Mouse (Mus musculus) forebrain, embryonic 10.5 days (tissue): ENCODE results near the gene Mvb12a. TPM values are rescaled to one million over a fixed set of nuclear protein-coding genes. Genes with fewer than 3 reads are reported as not detected.
A peak's percentile ranks its signal among the peaks of the same experiment; 100 is the strongest.

Experiments used
- DNase-seq: peaks from one replicate; pipeline ENCODE4 v3.0.0-alpha.2; 2017; ENCODE audit warnings: low spot score; ENCODE audit errors: extremely low spot score
- H3K27ac ChIP-seq: fragments of 300-500 bp; sonication (generic); 2 replicates; pipeline ENCODE4 v1.5.1; 2016; ENCODE audit warnings: mild to moderate bottlenecking
- H3K27me3 ChIP-seq: fragments of 300-500 bp; sonication (generic); 2 replicates; pipeline ENCODE4 v1.6.1; 2016; ENCODE audit warnings: mild to moderate bottlenecking; ENCODE audit not compliant: poor library complexity, severe bottlenecking
- H3K36me3 ChIP-seq: fragments of 300-500 bp; sonication (generic); replicated peaks from 2 replicates; pipeline ENCODE4 v1.6.1; 2016; ENCODE audit warnings: mild to moderate bottlenecking, moderate library complexity
- H3K4me1 ChIP-seq: fragments of 300-500 bp; sonication (generic); 2 replicates; pipeline ENCODE4 v1.6.1; 2016
- H3K4me3 ChIP-seq: fragments of 300-500 bp; sonication (generic); 2 replicates; pipeline ENCODE4 v1.5.1; 2016; ENCODE audit warnings: mild to moderate bottlenecking, moderate library complexity
- H3K9me3 ChIP-seq: fragments of 300-500 bp; sonication (generic); 2 replicates; pipeline ENCODE4 v1.6.1; 2016; ENCODE audit warnings: mild to moderate bottlenecking, moderate library complexity
- WGBS: fragments of 180-500 bp; shearing (Covaris S2); methylation state at CpG from one replicate; pipeline ENCODE4 v1.1.7; 2016; 5-methylcytosine and 5-hydroxymethylcytosine counted together
- polyA plus RNA-seq: library from polyadenylated mRNA; unstranded; fragments of >200 nt; fragmentation: Nextera tagmentation; extraction: Ambion mirVana; gene quantifications from 2 replicates; pipeline ENCODE4 v1.2.1, GENCODE M21; 2016

Gene Mvb12a
- 65.9 and 66.0 TPM in 2 replicates for polyA plus RNA-seq

- Histone ChIP-seq H3K4me1 (peaks cover 15% of the 10 kb centered on the region), H3K36me3 (peaks cover 27% of the 10 kb centered on the region), H3K9me3 (no peaks in the 10 kb centered on the region), H3K4me3 (peak within 1 kb of the TSS; percentile 87), H3K27ac (peak within 1 kb of the TSS; percentile 86), H3K27me3 (peaks cover 9% of the 10 kb centered on the region)
- DNase-seq = peak; percentile 96
- under 1% methylated on average over 55 of the region's 55 CpGs for WGBS
Observed at GRCm38 (mm10) chr8:71542632-71543343, at the start of gene Mvb12a. Gene Mvb12a (plus strand): TSS chr8:71542922.

GRCm38 (mm10) chr8:71495039-71495438, 47.7 kb upstream of the Mvb12a start:
- peak overlapping the region; percentile 18; the same call in 1 of the 2 replicates for H3K4me3 ChIP-seq
- peaks cover 58% of the 10 kb centered on the region for H3K36me3 ChIP-seq
- H3K27ac ChIP-seq = peak overlapping the region; percentile 40; the same call in 1 of the 2 replicates
- peaks cover 49% of the 10 kb centered on the region for H3K4me1 ChIP-seq
- DNase-seq = peak; percentile 76
- H3K27me3 ChIP-seq = no peaks in the 10 kb centered on the region
- no peaks in the 10 kb centered on the region for H3K9me3 ChIP-seq
- 35% methylated on average over 16 of the region's 16 CpGs for WGBS

- Histone ChIP-seq H3K36me3 (peaks cover 51% of the 10 kb centered on the region), H3K9me3 (no peaks in the 10 kb centered on the region), H3K27ac (peak overlapping the region; percentile 26; the same call in 1 of the 2 replicates), H3K4me1 (peaks cover 46% of the 10 kb centered on the region), H3K27me3 (no peaks in the 10 kb centered on the region), H3K4me3 (no peak overlapping the region)
- WGBS = 92% methylated on average over 5 of the region's 5 CpGs
- no peak for DNase-seq
Observed at GRCm38 (mm10) chr8:71495811-71496210, 46.9 kb upstream of the Mvb12a start.

- Histone ChIP-seq H3K36me3 (peaks cover 44% of the 10 kb centered on the region), H3K27ac (peak overlapping the region; percentile 26; the same call in 1 of the 2 replicates), H3K4me1 (peaks cover 46% of the 10 kb centered on the region), H3K4me3 (no peak overlapping the region), H3K9me3 (no peaks in the 10 kb centered on the region), H3K27me3 (no peaks in the 10 kb centered on the region)
- DNase-seq = no peak
- WGBS = 56% methylated on average over 11 of the region's 11 CpGs
Observed at GRCm38 (mm10) chr8:71496481-71496880, 46.2 kb upstream of the Mvb12a start.

GRCm38 (mm10) chr8:71497077-71497645, 45.6 kb upstream of the Mvb12a start:
- Histone ChIP-seq H3K27ac (0 out of 2 replicates have a peak overlapping the region, but pooled peaks have one; percentile 26), H3K36me3 (peaks cover 37% of the 10 kb centered on the region), H3K27me3 (no peaks in the 10 kb centered on the region), H3K4me1 (peaks cover 46% of the 10 kb centered on the region), H3K9me3 (no peaks in the 10 kb centered on the region), H3K4me3 (no peak overlapping the region)
- no peak for DNase-seq
- 84% methylated on average over 1 of the region's 1 CpGs for WGBS

- Histone ChIP-seq H3K27ac (peak overlapping the region; percentile 72), H3K9me3 (no peaks in the 10 kb centered on the region), H3K4me3 (peak overlapping the region; percentile 14), H3K27me3 (no peaks in the 10 kb centered on the region), H3K4me1 (peaks cover 48% of the 10 kb centered on the region), H3K36me3 (peaks cover 29% of the 10 kb centered on the region)
- no peak for DNase-seq
- 26% methylated on average over 15 of the region's 15 CpGs for WGBS
Observed at GRCm38 (mm10) chr8:71497881-71498501, 44.7 kb upstream of the Mvb12a start.

GRCm38 (mm10) chr8:71498816-71499690, 43.7 kb upstream of the Mvb12a start:
- H3K4me1 ChIP-seq = peaks cover 49% of the 10 kb centered on the region
- no peak for DNase-seq
- no peaks in the 10 kb centered on the region for H3K27me3 ChIP-seq
- WGBS = 43% methylated on average over 16 of the region's 16 CpGs
- H3K36me3 ChIP-seq = peaks cover 20% of the 10 kb centered on the region
- H3K27ac ChIP-seq = peak overlapping the region; percentile 72
- peak overlapping the region; percentile 8; the same call in 1 of the 2 replicates for H3K4me3 ChIP-seq
- no peaks in the 10 kb centered on the region for H3K9me3 ChIP-seq

- DNase-seq = no peak
- peaks cover 50% of the 10 kb centered on the region for H3K27me3 ChIP-seq
- WGBS = 99% methylated on average over 4 of the region's 4 CpGs
- H3K4me3 ChIP-seq = no peak overlapping the region
- H3K9me3 ChIP-seq = no peaks in the 10 kb centered on the region
- H3K36me3 ChIP-seq = 0 out of 2 replicates have a peak, but pooled peaks cover 2% of the 10 kb centered on the region
- peaks cover 27% of the 10 kb centered on the region for H3K4me1 ChIP-seq
- H3K27ac ChIP-seq = no peak overlapping the region
Observed at GRCm38 (mm10) chr8:71504349-71504748, 38.4 kb upstream of the Mvb12a start.

GRCm38 (mm10) chr8:71505326-71505725, 37.4 kb upstream of the Mvb12a start:
- WGBS = 95% methylated on average over 4 of the region's 4 CpGs
- no peak for DNase-seq
- H3K4me3 ChIP-seq = no peak overlapping the region
- H3K27ac ChIP-seq = no peak overlapping the region
- no peaks in the 10 kb centered on the region for H3K36me3 ChIP-seq
- H3K9me3 ChIP-seq = no peaks in the 10 kb centered on the region
- peaks cover 60% of the 10 kb centered on the region for H3K27me3 ChIP-seq
- H3K4me1 ChIP-seq = peaks cover 25% of the 10 kb centered on the region

GRCm38 (mm10) chr8:71505979-71506378, 36.7 kb upstream of the Mvb12a start:
- peaks cover 25% of the 10 kb centered on the region for H3K4me1 ChIP-seq
- H3K27me3 ChIP-seq = peaks cover 66% of the 10 kb centered on the region
- no peaks in the 10 kb centered on the region for H3K36me3 ChIP-seq
- DNase-seq = no peak
- WGBS = 91% methylated on average over 4 of the region's 4 CpGs
- no peak overlapping the region for H3K27ac ChIP-seq
- H3K9me3 ChIP-seq = no peaks in the 10 kb centered on the region
- H3K4me3 ChIP-seq = no peak overlapping the region

- Histone ChIP-seq H3K27me3 (peaks cover 75% of the 10 kb centered on the region), H3K36me3 (no peaks in the 10 kb centered on the region), H3K9me3 (no peaks in the 10 kb centered on the region), H3K4me1 (peaks cover 32% of the 10 kb centered on the region), H3K27ac (peak overlapping the region; percentile 45), H3K4me3 (peak overlapping the region; percentile 55)
- under 1% methylated on average over 61 of the region's 61 CpGs for WGBS
- peak; percentile 74 for DNase-seq
Observed at GRCm38 (mm10) chr8:71507589-71508104, 35.1 kb upstream of the Mvb12a start.

- H3K4me3 ChIP-seq = peak overlapping the region; percentile 23; the same call in 1 of the 2 replicates
- WGBS = 70% methylated on average over 2 of the region's 2 CpGs
Observed at GRCm38 (mm10) chr8:71509316-71509715, 33.4 kb upstream of the Mvb12a start.

More at GRCm38 (mm10) chr8:71509316-71509715, 33.4 kb upstream of the Mvb12a start:
- Histone ChIP-seq H3K36me3 (no peaks in the 10 kb centered on the region), H3K4me1 (peaks cover 29% of the 10 kb centered on the region), H3K27ac (no peak overlapping the region), H3K27me3 (peaks cover 75% of the 10 kb centered on the region), H3K9me3 (no peaks in the 10 kb centered on the region)
- DNase-seq = no peak
